Mouse (Mus musculus) testis, postnatal 14 days (tissue): Measurements from ENCODE around the gene Lrp2bp.

Source experiments
- DNase-seq: peaks from one replicate; pipeline ENCODE4 v3.0.0; 2021; ENCODE audit warnings: low spot score

Gene Lrp2bp

DNA sequence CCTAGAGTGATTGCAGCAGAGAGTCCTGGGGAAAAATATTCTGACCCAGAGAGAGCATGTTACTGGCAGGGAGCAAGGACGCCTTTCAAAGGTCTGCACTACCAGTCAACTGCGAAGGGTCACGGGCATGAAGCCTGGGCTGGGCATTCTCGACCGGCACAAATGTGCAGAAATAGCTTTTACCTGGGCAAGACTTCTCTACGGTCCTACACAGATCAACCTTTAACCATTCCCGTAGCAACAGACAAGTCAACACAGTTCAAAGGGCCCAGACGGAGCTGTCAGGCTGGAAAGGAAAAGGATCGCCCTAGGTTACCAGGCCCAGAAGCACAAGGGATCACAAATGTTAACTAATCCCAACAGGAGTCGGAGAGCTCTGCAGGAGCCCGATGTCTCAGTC, 37.1 kb downstream of the Lrp2bp start:
- no peak for DNase-seq

DNA sequence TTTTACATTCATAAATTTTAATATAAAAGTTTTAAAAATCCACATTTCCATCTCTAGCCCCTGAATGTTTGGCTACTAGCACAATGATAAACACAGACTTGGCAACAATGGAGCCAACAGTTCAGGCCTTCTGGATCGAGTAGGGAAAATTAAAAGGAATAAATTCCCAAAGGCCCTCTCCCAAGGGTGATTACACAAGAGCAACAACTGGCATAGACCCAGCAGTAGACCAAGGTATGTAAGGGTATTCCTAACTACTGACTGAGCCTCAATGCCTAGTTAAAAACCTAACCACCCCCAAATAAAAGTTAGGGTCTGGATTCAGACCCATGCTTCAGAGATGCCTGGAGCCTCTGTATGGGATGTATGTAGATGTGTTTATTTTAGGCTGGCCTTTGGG, 40.6 kb downstream of the Lrp2bp start:
- no peak for DNase-seq

DNA sequence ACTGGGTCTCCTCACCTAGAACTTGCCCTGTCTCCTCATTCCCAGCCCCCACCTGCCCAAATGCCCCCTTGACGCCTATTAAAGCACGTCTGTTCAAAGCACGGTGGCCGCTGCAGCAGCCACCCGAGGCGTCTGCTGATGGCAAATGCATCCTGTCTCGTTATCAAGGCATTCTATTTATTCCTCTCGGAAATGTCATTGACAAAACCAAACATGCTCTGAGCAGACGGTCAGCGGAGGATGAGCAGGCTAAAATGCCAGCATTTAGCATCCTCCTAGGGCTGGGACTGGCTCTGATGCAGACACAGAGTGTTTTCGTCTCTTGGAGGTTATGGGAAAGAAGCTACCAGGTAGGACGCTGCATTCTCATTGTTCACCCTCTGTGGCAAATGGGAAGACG, 41.2 kb downstream of the Lrp2bp start:
- DNase-seq, result no peak

DNA sequence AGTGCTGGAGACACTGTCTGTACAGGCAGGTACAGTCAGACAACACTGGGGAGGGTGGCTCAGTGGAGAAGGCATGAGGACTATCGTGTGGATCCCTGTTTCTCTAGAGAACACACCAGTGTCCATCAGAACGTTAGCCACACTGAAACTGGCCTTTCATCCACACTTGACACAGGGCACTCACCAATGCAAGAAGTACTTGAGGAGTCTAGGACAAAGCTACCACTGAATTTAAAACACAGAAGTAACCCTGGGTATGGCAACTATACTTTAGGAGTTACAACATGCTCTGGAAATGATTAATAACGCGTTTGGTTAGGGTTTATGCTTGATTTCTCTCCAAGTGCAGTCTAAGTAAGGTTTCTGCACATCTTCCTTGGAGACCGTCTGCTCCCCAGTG, 73.7 kb downstream of the Lrp2bp start:
- DNase-seq, result no peak

DNA sequence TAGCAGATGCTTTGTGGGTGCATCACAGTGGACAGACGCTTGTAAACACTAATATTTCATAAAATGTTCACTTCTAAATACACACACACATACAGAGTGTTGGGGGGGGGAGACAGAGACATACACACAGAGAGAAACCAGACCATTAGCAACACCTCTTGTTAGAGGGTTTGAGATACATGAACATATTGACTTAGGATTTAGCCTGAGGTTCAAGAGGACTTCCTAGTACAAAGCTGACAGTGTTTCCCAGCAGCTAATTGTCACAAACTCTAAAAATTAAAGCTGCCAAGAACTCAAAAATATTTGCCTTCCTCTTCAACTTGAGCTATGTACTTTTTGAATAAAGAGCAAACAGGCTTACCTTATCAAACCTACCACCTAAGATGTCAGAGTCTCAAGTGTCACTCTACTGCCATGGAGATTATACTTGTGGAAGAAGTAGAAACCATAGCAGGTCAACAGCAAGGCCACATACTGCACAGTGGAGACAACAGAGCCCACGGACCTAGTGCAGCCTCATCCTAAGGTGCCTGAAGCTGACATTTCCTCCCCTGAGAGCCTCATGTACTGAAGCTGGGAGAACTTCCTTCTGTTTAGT, 74.5 kb downstream of the Lrp2bp start:
- no peak for DNase-seq

DNA sequence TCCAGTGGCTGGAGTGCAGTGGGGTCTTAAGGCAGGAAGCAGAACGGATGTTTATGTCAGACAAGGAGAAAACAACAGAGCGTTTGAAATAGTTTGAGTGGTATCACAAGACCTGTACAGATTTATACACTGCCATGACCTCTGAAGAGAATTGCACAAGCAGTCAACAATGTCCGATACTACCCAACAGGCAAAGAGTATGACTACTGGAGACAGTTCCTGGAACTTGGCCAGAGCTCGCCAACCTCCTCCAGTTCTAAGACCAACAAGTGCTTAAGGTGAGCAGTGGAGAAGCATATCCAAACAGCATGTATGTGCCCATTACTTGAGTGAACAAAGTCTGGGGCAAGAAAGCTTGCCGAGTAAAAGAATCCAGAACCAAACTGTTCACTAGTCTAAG, 76.1 kb downstream of the Lrp2bp start:
- no peak for DNase-seq

DNA sequence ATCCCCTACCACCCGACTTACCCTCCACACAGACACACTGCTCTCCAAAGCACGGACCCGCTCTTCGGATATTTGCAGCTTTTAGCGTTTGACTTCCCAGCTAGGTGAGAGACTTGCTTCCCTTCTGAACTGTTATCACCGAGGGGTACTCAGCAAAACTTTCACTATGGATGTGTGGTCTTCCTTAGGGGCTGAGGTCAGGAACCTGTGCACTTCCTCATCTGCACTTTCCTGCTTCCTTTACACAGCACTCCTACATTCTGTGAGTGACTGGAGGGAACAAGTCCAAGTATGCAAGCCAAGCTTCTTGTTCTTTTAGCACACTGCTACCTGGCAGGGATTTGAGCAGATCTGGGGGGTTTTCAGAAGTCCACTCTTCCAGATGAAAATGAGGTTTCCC, 79.8 kb downstream of the Lrp2bp start:
- DNase-seq, result no peak
